Mouse (Mus musculus) ES-E14 (cell line): ENCODE results near the gene Mettl13. TPM values are rescaled to one million over a fixed set of nuclear protein-coding genes. Genes with fewer than 3 reads are reported as not detected.

Experiments used
- DNase-seq: peaks from one replicate; pipeline ENCODE4 v3.0.0-alpha.2; 2013; ENCODE audit warnings: low read depth, low spot score
- H3K27ac ChIP-seq: 2 replicates; pipeline ENCODE4 v1.5.1; 2012; ENCODE audit warnings: low read depth, mild to moderate bottlenecking, low read length, moderate library complexity, mixed read lengths; ENCODE audit not compliant: poor library complexity, insufficient read depth, severe bottlenecking
- H3K36me3 ChIP-seq: 2 replicates; pipeline ENCODE4 v1.6.1; 2012; ENCODE audit warnings: mild to moderate bottlenecking, low read length, moderate library complexity, mixed read lengths; ENCODE audit not compliant: control insufficient read depth, poor library complexity, insufficient read depth, severe bottlenecking
- H3K4me1 ChIP-seq, 2 experiments: fragments of 150-350 bp in 1 of 2; sonication (generic) in 1 of 2; 2 replicates each; pipeline ENCODE4 v1.6.1; 2012; ENCODE audit warnings: low read length in 2 of 2, mild to moderate bottlenecking in 1 of 2, mixed read lengths in 1 of 2; ENCODE audit not compliant: control insufficient read depth in 2 of 2, insufficient read depth in 2 of 2, poor library complexity in 1 of 2
- H3K4me3 ChIP-seq, 2 experiments: fragments of 150-350 bp in 1 of 2; sonication (generic) in 1 of 2; 2 replicates each; pipeline ENCODE4 v1.5.1; 2012; ENCODE audit warnings: low read length in 2 of 2, low read depth in 1 of 2, mild to moderate bottlenecking in 1 of 2, mixed read lengths in 1 of 2; ENCODE audit not compliant: insufficient read depth in 1 of 2, poor library complexity in 1 of 2, severe bottlenecking in 1 of 2
- H3K9ac ChIP-seq: 2 replicates; pipeline ENCODE4 v1.6.1; 2012; ENCODE audit warnings: low read depth, mild to moderate bottlenecking, low read length, mixed read lengths; ENCODE audit not compliant: poor library complexity, insufficient read depth, severe bottlenecking
- H3K9me3 ChIP-seq: fragments of 150-350 bp; sonication (generic); 2 replicates; pipeline ENCODE4 v1.6.1; 2012; ENCODE audit warnings: low read depth, mild to moderate bottlenecking, low read length; ENCODE audit not compliant: control insufficient read depth, insufficient read depth
- CHD2 ChIP-seq: IDR thresholded peaks from 2 replicates; pipeline ENCODE4 v1.6.1; 2014; ENCODE audit warnings: mild to moderate bottlenecking, low read depth, low read length, inconsistent platforms
- HCFC1 ChIP-seq: IDR thresholded peaks from 2 replicates; pipeline ENCODE4 v1.6.1; 2012; ENCODE audit warnings: low read length, inconsistent platforms, borderline replicate concordance; ENCODE audit not compliant: insufficient read depth
- MAFK ChIP-seq: IDR thresholded peaks from 2 replicates; pipeline ENCODE4 v1.6.1; 2014; ENCODE audit warnings: mild to moderate bottlenecking, low read depth, low read length, inconsistent platforms; ENCODE audit not compliant: insufficient read depth
- ZC3H11A ChIP-seq: IDR thresholded peaks from 2 replicates; pipeline ENCODE4 v1.6.1; 2012; ENCODE audit warnings: low read depth, mild to moderate bottlenecking, inconsistent platforms, low read length, borderline replicate concordance
- ZNF384 ChIP-seq: IDR thresholded peaks from 2 replicates; pipeline ENCODE4 v1.6.1; 2012; ENCODE audit warnings: low read depth, low read length, inconsistent platforms
- in situ Hi-C, 2 experiments: fragments of 600-800 bp; cut with MboI; formaldehyde crosslinking; loops; one replicate each; pipeline ENCODE4 v1.15.1; 2025; ENCODE audit warnings: low sequenced_read_pairs in 2 of 2, inconsistent platforms in 1 of 2; ENCODE audit not compliant: unreplicated experiment in 2 of 2
- total RNA-seq: library from RNA; depleted of rRNA; stranded (reverse); fragments of 300-350 nt; gene quantifications from 2 replicates; pipeline ENCODE4 v1.2.3, GENCODE M21; 2012

Gene Mettl13
- total RNA-seq, 1 experiment: 30.5 TPM

DNA sequence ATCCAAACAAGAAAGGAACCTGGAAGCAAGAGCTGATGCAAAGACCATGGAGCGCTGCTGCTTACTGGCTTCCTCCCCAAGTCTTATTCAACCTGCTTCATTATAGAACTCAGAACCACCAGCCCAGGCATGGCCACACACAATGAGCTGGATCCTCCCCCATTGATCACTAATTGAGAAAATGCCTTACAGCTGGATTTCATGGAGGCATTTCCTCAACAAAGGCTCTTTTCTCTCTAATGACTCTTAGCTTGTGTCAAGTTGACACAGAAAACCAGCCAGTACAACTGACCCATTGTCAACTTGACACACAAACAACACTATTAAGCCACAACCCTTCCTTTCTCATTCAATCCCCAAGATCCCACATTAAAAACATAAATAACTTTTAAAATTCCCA is 17.7 kb downstream of the Mettl13 start:
- H3K4me1 ChIP-seq: no peaks in the 10 kb centered on the region
- no peak overlapping the region for H3K27ac ChIP-seq
- H3K36me3 ChIP-seq: peaks cover 11% of the 10 kb centered on the region
- H3K9me3 ChIP-seq: no peaks in the 10 kb centered on the region
- H3K9ac ChIP-seq: no peak overlapping the region
- H3K4me3 ChIP-seq: no peak overlapping the region
- TF ChIP-seq HCFC1 (no peak), ZC3H11A (no peak), CHD2 (no peak), MAFK (no peak), ZNF384 (no peak)
- DNase-seq: no peak
- in situ Hi-C loops: no loop called here

DNA sequence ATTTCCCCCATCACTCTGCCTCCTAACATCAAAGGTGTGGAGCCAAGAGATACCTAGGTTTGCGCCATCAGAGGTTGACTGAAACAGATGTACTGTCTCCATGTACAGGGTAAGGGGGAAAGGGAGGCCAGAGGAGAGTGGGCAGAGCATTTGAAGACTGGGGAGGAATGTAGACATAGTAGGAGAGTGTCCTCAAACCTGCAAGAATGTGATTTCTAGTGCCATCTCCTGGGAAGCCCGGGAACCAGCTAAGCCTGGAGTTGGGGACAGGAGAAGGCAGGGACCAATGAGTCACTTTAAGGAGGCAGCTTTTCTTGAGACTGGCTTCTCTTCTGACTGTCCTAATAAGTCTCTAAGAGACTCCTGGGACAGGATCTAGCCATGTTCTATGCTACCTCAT is 18.7 kb downstream of the Mettl13 start:
- H3K27ac ChIP-seq: no peak overlapping the region
- no peaks in the 10 kb centered on the region for H3K9me3 ChIP-seq
- no peak overlapping the region for H3K4me3 ChIP-seq
- TF ChIP-seq MAFK (no peak), ZC3H11A (no peak), HCFC1 (no peak), ZNF384 (no peak), CHD2 (no peak)
- no peak overlapping the region for H3K9ac ChIP-seq
- in situ Hi-C loops: no loop called here
- peaks cover 11% of the 10 kb centered on the region for H3K36me3 ChIP-seq
- no peak for DNase-seq
- no peaks in the 10 kb centered on the region for H3K4me1 ChIP-seq

DNA sequence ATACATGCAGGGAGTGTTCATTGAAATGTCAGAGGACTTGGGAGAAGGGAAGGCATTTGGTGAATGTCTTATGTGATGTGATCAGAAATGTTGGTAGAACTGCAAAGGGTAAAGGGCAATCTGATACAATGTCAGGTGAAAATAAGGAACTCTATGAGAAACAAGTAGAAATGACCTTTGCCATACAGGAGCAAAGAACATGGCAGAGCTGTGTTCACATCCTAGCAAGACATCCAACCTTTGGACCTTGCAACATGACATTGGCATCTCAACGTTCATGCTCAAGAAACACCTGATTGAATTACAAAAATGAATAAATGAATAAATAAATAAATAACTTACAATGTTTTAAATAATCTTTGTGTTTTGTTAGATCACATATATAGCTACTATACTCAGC is 33.2 kb downstream of the Mettl13 start:
- in situ Hi-C loops: no loop called here
- TF ChIP-seq MAFK (no peak), HCFC1 (no peak), ZC3H11A (no peak), ZNF384 (no peak), CHD2 (no peak)
- DNase-seq: no peak

DNA sequence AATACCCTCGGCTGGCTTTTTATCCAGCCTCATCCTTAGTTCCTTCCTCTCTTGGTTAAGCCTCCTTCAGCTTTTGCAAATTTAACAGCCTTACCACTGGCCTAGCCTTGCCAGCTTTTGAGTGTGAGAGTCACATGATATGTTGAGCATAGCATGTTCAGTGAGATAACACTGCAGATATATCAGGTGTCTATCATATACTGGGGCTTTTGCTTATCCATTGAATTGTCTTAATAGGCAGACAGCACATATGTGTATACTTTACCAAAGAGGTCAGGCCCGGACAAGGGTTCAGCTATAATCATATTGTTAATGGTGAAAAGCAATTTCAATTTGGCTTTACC is 38.4 kb downstream of the Mettl13 start:
- Histone ChIP-seq H3K4me1 (no peaks in the 10 kb centered on the region), H3K4me3 (no peak overlapping the region), H3K9me3 (no peaks in the 10 kb centered on the region), H3K9ac (no peak overlapping the region), H3K27ac (no peak overlapping the region), H3K36me3 (no peaks in the 10 kb centered on the region)
- TF ChIP-seq ZC3H11A (no peak), MAFK (no peak), HCFC1 (no peak), CHD2 (no peak), ZNF384 (no peak)
- in situ Hi-C loops: no loop called here
- no peak for DNase-seq

More for the DNA sequence above, 33.2 kb downstream of the Mettl13 start:
- Histone ChIP-seq H3K4me1 (no peaks in the 10 kb centered on the region), H3K27ac (no peak overlapping the region), H3K4me3 (no peak overlapping the region), H3K36me3 (no peaks in the 10 kb centered on the region), H3K9me3 (no peaks in the 10 kb centered on the region), H3K9ac (no peak overlapping the region)

DNA sequence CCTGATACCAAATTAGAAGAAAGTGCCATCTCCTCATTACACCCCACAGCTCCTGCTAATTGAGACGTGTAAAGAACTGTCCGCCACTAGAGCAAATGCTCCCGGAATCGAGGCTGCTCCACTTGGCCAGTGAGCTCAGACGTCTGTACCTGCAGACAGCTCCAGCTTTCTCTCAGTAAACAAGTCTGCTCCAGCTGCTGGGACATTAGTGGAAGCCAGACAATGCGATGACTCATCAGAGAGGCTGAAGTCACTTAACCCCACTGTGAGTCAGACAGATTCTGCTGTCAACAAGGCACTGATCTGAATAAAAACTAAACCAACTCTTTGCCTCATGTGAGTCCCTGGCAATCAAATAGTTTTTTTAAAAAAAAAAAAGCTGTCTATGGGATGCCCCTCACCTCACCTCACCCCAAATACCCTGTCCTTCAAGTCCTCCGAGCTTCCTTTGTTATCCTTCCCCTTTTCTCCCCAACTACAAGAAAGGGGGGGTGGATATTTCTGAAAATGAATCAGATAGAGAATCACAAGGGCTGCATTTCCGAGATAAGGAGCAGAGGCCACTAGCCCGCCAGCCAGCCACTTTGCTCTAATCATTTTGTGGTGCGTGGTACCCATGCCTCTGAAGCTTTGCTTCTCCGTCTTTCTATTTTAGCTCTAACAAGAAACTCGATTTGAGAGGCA is 38.9 kb downstream of the Mettl13 start:
- no peak for DNase-seq
- TF ChIP-seq MAFK (0 out of 2 replicates have a peak, but pooled peaks have one; percentile 17), ZC3H11A (no peak), ZNF384 (no peak)
- in situ Hi-C loops: no loop called here
- Histone ChIP-seq H3K27ac (no peak overlapping the region), H3K4me3 (no peak overlapping the region), H3K36me3 (no peaks in the 10 kb centered on the region), H3K9ac (no peak overlapping the region), H3K4me1 (no peaks in the 10 kb centered on the region), H3K9me3 (no peaks in the 10 kb centered on the region)
